Mouse (Mus musculus): ENCODE measurements at regions not wholly inside any gene's neighbourhood (a gene's known extent, or its start where the extent isn't known, plus 50 kb on each side); places are given as distances from the start of the nearest gene placed in this dataset.

DNA sequence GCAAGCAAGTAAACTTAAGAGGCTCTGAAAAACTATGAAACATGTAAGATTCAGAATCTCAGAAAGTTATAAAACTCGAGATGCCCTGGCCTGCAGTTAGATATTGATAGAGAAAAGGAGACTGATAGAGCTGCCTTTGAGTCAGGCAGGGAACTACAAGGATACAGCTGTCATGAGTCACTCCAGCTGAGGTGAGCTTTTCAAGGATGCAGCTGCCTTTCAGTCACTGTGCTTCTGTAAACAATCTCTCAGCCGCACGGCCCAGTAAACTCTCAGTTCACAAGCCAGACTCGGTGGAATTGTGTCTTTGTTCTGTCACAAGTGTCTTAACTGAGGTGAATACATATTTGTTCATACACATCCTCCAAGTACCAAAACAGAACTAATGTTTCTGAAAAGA is 334.9 kb upstream of the Rsrc1 start:
- DNase-seq, result no peak

DNA sequence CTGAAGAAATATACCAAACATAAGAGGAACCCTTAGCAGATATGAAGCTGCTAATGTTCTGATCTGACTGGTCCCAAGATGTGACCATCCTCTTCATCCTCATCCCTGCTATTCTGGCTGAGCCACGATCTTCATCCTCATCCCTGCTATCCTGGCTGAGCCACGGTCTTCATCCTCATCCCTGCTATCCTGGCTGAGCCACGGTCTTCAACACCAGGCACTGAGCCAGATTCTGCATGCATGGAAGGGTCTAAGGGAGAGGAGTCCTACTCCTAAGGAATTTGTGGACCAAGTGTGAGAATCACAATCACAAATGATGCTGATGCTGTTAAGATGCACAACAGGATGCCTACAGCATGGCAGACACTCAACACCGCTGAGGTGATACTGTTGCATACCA is 331.9 kb upstream of the Rsrc1 start:
- DNase-seq, result peak in 1 of 2 experiments; percentile 8

DNA sequence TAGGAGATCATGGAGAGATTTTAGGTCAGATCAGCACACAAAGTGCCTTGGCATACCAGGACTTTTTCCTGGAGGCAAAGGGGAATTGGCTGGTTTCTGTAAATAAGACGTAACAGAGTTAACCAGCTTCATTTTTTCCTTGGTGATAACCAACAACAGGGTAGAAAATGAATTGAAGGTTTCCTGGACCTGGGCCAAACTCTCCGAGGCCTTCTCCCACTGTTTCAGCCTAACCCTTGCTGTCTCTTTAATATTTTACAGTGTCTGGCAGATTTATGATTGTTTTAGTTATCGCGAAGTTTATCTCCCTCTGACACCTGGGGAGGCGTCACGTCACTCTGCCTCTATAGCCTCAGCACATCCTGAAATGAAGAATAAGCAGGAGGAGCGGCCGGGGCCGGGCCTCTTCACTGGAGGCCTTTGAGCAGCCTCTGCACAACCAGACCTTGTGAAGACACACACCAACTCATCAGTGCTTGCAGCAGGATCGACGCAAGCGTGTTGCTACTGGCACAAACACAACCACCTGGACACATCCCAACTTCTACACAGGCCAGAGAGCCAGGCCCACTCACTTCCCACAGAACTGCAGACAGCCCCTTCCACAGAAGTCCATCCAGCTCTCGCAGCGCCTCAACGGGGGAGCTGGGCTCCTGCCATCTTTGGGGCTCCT is 331.0 kb upstream of the Rsrc1 start:
- peak; percentile 64 to 75 for DNase-seq

DNA sequence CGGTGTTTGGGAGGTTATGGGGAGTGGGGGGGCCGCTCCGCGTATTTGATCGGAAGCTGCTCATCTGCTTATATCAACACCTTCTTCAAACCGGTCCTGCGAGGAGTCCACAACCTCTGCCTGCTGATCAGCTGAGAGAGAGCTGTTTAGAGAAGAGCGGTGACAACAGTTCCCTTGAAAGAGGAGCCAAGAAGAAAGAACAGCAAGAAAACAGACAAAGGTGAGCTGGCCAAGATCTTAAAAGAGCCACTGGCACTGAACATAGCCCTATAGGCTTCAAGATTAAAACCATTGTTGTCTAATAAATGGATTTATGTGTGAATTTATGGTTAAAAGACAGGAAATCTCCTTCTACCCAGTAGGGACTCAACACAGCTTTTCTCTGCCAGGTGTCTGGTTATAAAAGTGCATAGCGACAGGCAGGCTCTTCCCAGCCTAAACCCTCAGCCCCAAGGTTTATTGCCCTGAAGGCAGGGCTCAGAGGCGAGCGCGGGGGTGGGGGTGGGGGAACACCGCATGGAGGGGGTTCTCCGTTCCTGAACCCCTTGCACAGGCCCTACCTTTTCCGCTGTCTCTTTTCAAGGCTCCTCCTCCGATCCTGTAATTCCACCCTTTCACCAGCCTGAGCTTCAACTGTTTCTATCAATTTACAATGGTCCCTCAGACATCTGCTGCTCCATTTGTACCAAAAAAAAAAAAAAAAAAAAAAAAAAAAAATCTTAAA is 330.3 kb upstream of the Rsrc1 start:
- peak; percentile 3 to 10 for DNase-seq

DNA sequence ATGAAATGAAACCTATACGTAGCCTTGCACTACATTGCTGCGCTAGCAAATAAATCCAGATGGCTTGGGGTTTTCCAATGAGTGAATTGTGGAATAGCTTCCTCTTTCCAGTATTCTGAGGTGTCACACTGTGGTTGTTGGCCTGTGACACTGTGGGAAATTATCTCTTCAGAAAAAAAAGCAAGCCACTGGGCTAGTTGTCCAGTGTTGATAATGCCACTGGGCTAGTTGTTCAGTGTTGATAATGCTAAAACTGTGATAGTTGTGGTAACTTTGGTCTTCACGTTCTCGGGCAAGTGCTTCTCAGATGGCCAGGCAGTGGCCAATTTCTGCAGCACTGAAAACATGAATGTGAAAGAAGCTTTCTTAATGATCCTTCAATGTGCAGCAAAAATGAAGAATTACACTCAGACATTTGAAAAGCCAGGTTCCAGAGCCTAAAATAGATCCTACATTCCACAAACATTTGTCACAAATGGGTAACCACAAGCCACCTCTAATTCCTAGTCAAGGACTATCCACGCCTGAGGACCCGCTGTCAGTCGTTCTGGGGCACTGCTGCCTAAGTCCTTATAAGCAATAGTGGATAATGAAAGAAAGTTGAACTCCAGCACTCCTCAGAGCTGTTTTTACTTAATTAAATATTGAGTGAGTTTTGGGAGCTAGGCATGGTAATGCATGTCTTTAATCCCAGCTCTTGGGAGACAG is 328.9 kb upstream of the Rsrc1 start:
- no peak for DNase-seq

DNA sequence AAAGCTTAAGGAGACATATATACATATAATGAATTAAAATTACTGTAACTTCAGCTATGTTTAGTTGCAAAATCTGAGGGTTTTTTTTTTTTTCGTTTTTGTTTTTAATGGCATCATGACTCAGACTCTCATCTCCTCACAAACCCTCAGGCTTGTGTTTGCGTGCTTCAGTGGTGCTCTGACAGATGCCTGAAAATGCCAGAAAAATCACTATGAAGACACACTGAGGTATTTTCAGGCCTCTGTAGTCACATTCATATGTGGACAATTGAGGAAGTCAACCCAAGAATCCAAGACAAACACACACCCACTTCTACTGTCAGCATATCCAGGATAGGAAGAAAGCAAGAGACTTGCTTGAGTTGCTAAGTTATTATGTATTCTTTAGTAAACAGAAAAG is 327.2 kb upstream of the Rsrc1 start:
- DNase-seq, result no peak

DNA sequence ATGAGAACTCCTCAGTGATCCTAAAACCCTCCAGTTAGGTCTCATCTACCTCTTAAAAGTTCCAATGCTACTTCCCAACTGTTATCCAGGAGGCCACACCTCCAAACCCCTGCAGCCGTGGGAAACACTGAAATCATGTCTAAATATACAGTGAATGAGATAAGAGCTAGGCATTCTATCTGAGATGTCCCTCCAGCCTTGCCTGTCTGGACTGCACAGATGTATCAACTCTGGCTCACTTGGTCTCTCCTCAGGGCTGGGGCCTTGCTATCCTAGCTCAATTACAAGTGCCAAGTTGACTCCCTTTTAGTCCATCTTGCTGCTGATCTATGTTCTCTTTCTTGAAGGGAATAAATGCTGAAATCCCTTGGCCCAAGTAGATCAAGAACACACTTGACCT is 326.3 kb upstream of the Rsrc1 start:
- no peak for DNase-seq

DNA sequence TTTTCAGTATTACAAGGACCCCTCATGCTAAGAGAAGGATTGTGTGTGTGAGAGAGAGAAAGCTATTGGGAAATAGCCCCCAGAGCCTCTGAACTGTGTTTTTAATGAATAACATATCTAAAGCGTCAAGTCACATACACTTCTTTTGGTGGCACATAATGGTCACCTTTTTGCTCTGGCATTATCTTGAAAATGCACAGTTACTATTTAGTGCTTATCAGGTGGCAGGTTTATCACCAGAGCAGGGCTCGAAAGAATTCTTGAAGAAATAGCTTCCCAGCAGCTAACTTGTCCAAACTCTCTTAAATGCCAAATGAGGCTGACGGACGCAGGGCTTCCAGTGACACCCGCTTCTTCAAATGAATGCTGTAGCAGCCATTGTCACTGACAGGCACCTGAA is 324.7 kb upstream of the Rsrc1 start:
- no peak for DNase-seq

DNA sequence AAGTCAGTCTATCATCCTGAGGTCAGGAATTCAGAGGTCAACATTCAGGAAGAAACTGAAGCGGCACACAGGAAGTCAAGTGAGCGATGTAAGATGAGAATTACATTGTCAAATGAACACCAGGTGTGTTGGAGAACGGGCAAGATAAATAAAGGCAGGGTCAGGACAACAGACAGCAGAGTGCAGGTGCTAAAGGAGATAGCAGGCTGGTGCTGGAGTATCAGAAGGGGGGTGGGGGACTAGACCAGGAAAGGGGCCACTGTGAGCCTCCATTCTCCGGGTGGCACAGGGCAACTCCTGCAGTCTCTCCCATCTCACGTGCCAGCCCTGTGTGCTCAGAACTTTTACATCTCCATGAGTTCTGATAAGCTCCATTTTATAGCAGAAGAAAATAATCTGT is 320.6 kb upstream of the Rsrc1 start:
- DNase-seq, result no peak

DNA sequence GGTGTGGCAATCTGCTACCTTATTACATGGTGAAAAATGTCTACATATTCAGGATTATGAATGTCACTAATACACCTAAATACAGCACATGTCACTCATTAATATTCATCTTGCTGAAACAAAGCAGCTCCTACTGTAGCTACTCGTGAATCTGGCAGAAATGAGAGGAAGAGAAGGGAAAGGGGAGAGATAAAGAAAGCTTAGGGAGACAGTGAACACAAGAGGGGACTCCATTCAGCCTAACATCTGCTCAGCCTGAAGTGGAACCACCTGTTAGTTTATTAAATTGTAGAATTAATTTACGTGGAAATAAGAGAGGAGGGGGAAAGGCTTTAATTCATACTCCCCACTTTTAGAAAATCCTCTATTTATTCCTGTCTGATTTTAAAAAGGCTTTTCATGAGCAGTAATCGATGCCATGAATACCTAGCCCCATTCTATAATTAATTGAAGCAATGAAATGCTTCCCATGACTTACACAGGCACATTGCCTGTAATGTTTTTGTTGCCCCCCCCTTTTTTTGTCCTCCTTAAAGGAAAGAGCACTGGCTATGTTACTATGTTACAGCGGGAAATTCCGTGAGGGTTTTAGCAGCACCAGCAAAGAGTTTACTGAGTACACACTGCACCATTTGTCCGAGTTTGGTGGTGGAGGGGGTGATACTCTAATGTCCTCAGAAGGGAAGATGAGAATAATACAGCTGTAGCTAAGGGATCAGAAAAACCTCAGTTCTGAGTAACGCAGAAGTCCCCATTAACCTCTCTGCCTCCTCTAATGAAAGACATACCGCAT is 319.2 kb upstream of the Rsrc1 start:
- no peak for DNase-seq

DNA sequence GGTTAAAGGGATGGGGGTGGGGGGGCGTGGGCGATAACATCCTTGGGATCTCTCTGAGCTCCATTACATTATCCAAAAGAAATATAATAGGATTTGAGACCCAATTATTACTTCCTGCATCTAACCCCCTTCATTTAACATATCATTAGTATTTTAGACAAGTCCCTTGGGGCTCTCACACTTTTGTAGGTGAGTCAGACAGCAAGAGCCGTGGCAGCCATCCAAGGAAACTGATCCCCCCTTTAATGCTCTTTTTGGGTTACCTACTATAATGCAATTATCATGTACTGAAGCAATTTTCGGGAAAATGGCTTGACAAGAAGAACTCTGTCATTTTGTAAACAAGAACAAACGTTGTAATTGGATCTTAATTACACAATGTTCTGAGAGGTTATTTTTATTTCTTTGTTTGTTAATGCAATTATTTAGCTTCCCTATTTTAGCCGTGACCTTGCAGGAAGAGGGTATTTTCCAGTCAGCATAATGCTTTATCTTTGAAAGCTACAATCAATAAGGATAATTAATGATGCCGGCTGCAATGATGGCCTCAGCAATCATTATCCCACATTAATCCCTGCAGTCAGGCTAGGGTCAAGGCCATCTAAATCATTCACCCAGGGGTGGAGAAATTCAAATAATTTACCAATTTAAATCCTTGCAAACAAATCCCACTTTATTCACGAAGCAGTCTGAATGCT is 297.5 kb upstream of the Rsrc1 start:
- DNase-seq, result no peak

DNA sequence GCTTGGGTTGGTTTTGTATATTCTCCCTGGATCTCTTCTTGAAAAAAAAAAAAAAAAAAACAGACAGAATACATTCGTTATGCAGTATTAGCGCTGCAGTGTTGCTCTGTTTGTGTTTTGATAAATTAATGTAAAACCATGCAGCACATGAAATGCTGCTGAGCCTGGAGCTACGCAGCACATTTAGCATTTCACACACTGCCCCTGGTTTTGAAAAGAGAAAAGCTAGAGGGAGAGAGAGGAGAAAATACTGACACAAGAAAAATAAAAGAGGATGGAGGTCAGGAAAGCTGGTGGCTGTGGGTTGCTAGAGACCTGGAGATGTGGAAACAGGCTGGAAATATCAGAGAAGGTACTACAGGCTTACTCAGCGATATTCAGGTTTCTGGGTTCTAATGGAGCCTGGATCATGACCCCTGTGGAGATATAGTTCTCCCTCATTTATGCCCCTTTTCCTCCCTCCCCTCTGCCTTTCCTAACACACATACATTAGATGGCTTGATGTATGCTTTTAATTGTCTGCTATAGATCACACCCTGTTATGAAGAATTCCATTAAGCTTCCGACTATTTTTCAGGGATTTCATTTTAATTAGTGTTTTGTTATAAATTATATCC is 296.8 kb upstream of the Rsrc1 start:
- no peak for DNase-seq

DNA sequence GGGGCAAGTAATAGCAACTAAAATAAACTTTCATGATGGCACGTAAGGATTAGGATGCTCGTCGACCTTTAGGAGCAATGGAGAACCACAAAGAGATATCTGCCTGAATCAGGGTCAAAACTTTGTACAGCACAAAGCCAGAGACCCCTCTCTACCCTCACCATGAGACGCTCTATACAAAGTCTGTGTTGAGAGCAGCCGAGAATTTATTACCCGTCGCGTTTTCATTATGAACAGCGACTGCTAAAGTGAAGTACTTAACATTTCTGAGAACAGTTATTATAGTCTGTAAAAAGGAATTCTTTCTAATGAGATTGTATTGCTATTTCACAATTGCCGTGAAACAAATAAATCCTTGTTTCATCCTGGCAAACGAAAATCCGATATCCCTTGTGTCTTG is 296.1 kb upstream of the Rsrc1 start:
- DNase-seq, result no peak

DNA sequence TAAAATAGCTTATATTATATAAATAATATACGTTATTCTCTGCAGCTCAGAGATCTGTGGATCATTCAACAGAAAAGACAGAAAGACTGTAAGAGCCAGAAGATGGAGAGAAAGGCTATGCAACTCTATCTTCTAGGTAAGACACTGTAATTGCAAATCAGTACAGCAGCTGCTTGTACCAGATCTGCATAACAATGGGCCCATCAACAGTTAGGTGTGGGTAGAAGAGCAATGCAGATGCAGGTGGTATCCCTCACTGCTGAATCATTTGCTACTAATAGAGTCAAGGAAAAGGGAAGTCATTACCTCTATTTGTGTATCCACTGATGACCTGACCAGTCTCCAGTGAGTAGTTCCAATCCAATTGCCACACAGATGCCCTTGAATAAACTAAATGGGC is 294.1 kb upstream of the Rsrc1 start:
- no peak for DNase-seq

DNA sequence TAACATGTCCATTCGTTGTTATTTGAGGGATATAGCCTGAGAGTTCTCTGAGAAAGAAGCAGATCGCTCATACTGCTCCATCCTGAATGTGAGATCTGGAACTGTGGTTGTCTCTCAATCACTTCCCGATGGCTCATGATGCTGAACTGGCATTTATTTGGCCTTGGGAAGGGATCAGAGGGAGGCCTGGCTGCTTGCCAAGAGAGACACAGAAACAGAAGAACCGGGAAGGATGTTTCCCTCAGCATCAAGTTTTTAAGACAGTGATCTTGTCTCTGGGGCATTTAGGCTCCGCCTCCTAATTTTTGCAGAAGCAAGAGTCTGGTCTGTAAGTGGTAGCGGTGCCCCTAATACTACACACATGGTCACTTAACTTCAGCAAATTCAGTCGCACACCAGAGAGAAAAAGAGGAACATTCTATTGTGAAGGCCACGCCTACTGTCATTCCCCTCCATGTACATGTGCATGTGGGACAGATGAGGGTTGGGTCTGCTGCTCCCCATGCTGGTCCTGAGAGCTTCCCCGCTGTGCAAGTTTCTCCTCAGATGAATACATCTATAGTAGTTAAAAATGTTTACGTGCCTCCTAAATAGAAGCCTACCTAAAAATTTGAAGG is 290.2 kb upstream of the Rsrc1 start:
- peak in 1 of 2 experiments; percentile 14 for DNase-seq

DNA sequence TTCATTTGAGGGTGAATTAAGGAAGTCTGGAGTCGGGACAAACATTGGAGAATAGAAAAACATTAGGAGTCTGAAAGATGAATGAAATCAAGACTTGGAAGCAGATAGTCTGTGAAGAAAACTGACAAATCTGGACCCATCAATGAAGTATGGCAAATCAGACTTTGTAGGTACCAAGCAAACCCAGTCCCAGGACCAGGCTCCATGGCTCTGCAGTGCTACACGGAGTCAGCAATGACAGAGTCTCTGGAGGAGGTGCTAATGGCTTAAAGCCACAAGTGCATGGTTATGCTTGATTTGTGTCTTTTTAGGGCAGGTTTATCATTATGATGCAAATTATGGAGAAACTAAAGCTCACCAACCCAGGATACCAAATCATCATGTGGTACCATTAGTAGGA is 286.1 kb upstream of the Rsrc1 start:
- DNase-seq, result no peak

DNA sequence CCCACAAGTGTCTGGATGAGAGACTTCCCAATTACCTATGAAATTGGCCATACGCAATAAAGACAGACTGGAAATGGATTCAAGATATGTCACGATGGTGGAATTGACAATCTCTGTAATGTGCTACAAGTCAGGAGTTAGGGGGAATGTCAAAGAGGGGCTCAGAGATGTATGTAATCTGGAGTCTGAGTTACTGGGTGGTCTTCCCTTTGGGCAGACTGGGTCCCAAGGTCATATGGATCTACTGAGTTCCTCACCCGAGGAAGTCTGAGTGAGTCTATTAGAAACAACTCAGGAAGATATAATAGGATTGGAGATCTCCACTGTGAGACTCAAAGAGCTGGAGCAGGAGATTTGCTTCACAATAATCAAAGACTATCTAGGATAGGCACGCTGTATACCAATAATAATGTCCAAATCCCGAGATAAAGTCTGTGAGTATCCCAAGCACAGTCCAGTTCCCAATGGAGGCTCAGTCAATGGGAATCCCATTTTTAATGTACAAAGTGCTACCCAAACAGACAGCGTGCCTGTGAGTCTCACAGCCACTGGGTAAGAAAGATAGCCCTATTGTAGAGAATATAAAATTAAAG is 285.4 kb upstream of the Rsrc1 start:
- DNase-seq, result no peak

DNA sequence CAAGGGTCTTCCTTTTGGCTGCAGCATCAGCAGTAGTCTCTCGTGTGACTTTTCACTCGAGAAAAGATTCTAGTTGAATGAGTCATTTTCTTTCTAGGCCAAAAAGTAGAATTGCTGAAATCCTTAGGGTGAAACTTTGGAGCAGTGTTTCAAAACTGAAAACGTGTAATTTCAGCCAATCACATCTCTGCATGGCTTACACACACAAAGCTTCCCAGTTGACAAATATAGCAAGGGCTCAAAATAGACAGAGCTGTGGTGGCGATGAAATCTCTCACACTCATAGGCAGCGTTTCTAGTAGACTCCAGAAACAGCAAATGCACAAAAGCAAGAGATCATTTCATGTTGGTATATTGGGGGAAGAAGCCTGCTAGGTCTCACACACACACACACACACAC is 283.1 kb upstream of the Rsrc1 start:
- DNase-seq, result no peak

DNA sequence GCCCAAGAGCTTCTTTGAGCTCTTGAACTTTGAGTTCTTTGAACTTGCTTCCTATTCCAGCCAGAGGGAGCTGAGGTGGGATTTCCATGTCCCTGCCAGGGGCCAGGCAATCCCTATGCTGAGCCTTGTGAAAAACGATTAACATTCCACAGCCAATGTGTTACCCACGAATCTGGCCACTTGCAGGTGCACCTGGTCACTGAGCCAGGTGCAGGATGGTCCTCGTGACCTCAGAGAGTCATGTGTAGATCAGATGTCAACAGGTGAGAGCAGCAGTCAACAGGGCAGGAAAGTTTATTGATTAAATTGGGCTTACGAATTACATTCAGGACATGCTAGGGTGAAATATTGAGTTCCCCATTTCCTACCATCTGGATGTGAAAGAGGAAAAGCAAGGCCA is 275.4 kb upstream of the Rsrc1 start:
- no peak for DNase-seq

DNA sequence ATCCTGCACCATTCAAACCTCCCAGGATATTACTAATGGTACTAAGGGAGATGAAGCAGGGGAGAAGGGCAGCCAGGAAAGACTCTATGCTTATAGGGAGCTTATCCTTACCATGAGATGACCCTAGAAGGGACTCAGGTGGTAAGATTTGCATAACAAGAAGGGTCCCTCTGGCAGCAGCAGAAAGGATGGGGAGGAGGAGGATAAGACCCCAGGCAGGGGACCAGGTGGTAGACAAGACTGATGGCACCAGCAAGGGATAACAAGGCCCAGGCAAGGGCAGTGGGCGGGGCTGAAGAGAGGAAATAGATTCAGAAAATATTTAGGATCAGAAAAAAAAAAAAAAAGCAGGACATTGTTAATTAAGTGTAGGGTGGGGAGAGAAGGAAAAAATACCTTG is 245.7 kb upstream of the Rsrc1 start:
- no peak for DNase-seq

Data from cerebellum, postnatal 25 days (tissue).